Mouse (Mus musculus) heart, adult 2 months (tissue): ENCODE results near the gene Abcb10. TPM values are rescaled to one million over a fixed set of nuclear protein-coding genes. Genes with fewer than 3 reads are reported as not detected.
"Not testable (repeated sequence)": the region's sequence is repeated elsewhere in the genome, so short reads cannot be mapped to it uniquely, and the experiment has no call there.

Experiments
- DNase-seq, 2 experiments: peaks; one replicate each; pipeline ENCODE4 v3.0.0; 2021
- H3K27ac ChIP-seq: fragments of 200-600 bp; 2 replicates; pipeline ENCODE4 v1.8.1; 2022
- H3K27me3 ChIP-seq: fragments of 200-500 bp; 2 replicates; pipeline ENCODE4 v1.6.1; 2012; ENCODE audit warnings: mild to moderate bottlenecking, low read length, inconsistent platforms, mixed read lengths; ENCODE audit not compliant: control insufficient read depth, insufficient read depth
- H3K36me3 ChIP-seq: fragments of 200-500 bp; 2 replicates; pipeline ENCODE4 v1.6.1; 2012; ENCODE audit warnings: low read length, inconsistent platforms; ENCODE audit not compliant: control insufficient read depth, insufficient read depth
- H3K4me1 ChIP-seq: fragments of 200-500 bp; 2 replicates; pipeline ENCODE4 v1.6.1; 2011; ENCODE audit warnings: low read length; ENCODE audit not compliant: control insufficient read depth, insufficient read depth
- H3K4me3 ChIP-seq: fragments of 200-600 bp; 2 replicates; pipeline ENCODE4 v1.8.1; 2022
- H3K79me2 ChIP-seq: fragments of 200-500 bp; replicated peaks from 2 replicates; pipeline ENCODE4 v1.6.1; 2012; ENCODE audit warnings: mild to moderate bottlenecking, inconsistent platforms, low read length, moderate library complexity, mixed read lengths; ENCODE audit not compliant: control insufficient read depth, insufficient read depth
- H3K9ac ChIP-seq: fragments of 200-500 bp; 2 replicates; pipeline ENCODE4 v1.6.1; 2012; ENCODE audit warnings: low read depth, mild to moderate bottlenecking, control low read depth, inconsistent platforms, low read length, mixed read lengths
- CTCF ChIP-seq: fragments of 200-600 bp; IDR thresholded peaks from 2 replicates; pipeline ENCODE4 v1.8.1; 2022; ENCODE audit warnings: antibody characterized with exemption, mild to moderate bottlenecking, moderate library complexity
- EP300 ChIP-seq: fragments of 200-500 bp; IDR thresholded peaks from 2 replicates; pipeline ENCODE4 v1.6.1; 2011; ENCODE audit warnings: low read depth, low read length, control low read depth; ENCODE audit not compliant: insufficient read depth
- POLR2A ChIP-seq: fragments of 200-500 bp; IDR thresholded peaks from 2 replicates; pipeline ENCODE4 v1.6.1; 2011; ENCODE audit warnings: mild to moderate bottlenecking, low read depth, low read length, control low read depth; ENCODE audit not compliant: insufficient read depth
- WGBS: fragments of 180-500 bp; shearing (Covaris S2); methylation state at CpG from one replicate; pipeline ENCODE4 v1.1.7; 2018; 5-methylcytosine and 5-hydroxymethylcytosine counted together
- intact Hi-C: fragments of 180-260 bp; cut with DNase I; formaldehyde crosslinking; loops from one replicate; pipeline ENCODE4 v1.15.1; 2025
- polyA plus RNA-seq: library from polyadenylated mRNA; depleted of rRNA; stranded (reverse); fragments of >200 nt; gene quantifications from 2 replicates; pipeline ENCODE4 v1.2.3, GENCODE M21; 2012
- total RNA-seq, 2 experiments: library from RNA; stranded (reverse); gene quantifications; 2 replicates each; pipeline ENCODE4 v1.2.3; 2021

The Abcb10 gene
- total and polyA plus RNA-seq, 3 experiments, result 19.1 to 44.2 (median 40.2) TPM

DNA sequence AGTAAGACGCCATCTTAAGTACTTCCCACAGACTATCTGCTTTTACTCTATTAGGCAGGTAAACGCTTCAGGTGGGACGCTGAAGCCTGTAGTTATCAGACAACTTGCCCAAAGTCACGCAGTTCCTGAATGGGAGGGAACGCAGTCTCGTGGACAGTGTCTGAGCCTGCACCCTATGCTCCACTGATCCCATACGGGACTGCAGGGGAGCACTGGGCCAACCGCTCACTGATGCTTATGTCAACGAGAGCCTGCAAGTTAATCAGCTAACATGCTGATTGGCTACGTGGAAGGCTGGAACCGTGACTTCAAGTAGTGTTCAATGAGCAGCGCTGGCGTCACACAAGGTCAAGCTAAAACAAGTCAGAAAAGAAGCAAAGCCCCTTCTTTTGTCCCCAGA is 36.9 kb upstream of the Abcb10 start:
- no peaks in the 10 kb centered on the region for H3K27me3 ChIP-seq
- TF ChIP-seq POLR2A, result no peak
- no peak for TF ChIP-seq EP300
- no peak for TF ChIP-seq CTCF
- peak overlapping the region; percentile 49; the same call in 1 of the 2 replicates for H3K9ac ChIP-seq
- DNase-seq, result peak in 1 of 2 experiments; percentile 13
- peak overlapping the region; percentile 76 for H3K4me3 ChIP-seq
- intact Hi-C loops, result loop anchor here (2.0 to 5.0 kb wide), 3 partner anchors 37 to 213 kb away; partner anchors contain the start of genes Abcb10, Galnt2 and Nup133
- peaks cover 16% of the 10 kb centered on the region for H3K4me1 ChIP-seq
- 34% methylated on average over 13 of the region's 13 CpGs for WGBS
- no peak overlapping the region; the same call in 1 of the 2 replicates for H3K27ac ChIP-seq
- no peaks in the 10 kb centered on the region; the same call in 1 of the 2 replicates for H3K36me3 ChIP-seq
- peaks cover 7% of the 10 kb centered on the region for H3K79me2 ChIP-seq

- Histone ChIP-seq H3K36me3 (no peaks in the 10 kb centered on the region; the same call in 1 of the 2 replicates), H3K9ac (no peak overlapping the region), H3K27me3 (no peaks in the 10 kb centered on the region), H3K79me2 (peaks cover 9% of the 10 kb centered on the region), H3K4me3 (no peak overlapping the region), H3K27ac (no peak overlapping the region), H3K4me1 (peaks cover 11% of the 10 kb centered on the region)
- intact Hi-C loops, result no loop called here
- DNase-seq, result no peak
- WGBS, result 68% methylated on average over 3 of the region's 3 CpGs
- TF ChIP-seq EP300, result no peak
- TF ChIP-seq CTCF, result no peak
- no peak for TF ChIP-seq POLR2A
Observed at GRCm38 (mm10) chr8:124014751-124015150, 31.8 kb upstream of the Abcb10 start.

GRCm38 (mm10) chr8:124014299-124014698 is 31.4 kb upstream of the Abcb10 start:
- WGBS, result 86% methylated on average over 7 of the region's 7 CpGs
- H3K4me1 ChIP-seq, H3K27ac ChIP-seq, DNase-seq, intact Hi-C loops, H3K36me3 ChIP-seq, H3K9ac ChIP-seq, H3K4me3 ChIP-seq, H3K27me3 ChIP-seq, H3K79me2 ChIP-seq: not testable (repeated sequence)

- H3K27me3 ChIP-seq, result no peaks in the 10 kb centered on the region
- intact Hi-C loops, result no loop called here
- TF ChIP-seq CTCF, result no peak
- 0 out of 2 replicates have a peak, but pooled peaks cover 5% of the 10 kb centered on the region for H3K79me2 ChIP-seq
- H3K4me3 ChIP-seq, result no peak overlapping the region
- no peak overlapping the region for H3K9ac ChIP-seq
- H3K27ac ChIP-seq, result peak overlapping the region; percentile 41
- 96% methylated on average over 3 of the region's 3 CpGs for WGBS
- no peaks in the 10 kb centered on the region; the same call in 1 of the 2 replicates for H3K36me3 ChIP-seq
- no peak for DNase-seq
- peaks cover 3% of the 10 kb centered on the region for H3K4me1 ChIP-seq
Observed at GRCm38 (mm10) chr8:124011989-124012586, 29.2 kb upstream of the Abcb10 start.

DNA sequence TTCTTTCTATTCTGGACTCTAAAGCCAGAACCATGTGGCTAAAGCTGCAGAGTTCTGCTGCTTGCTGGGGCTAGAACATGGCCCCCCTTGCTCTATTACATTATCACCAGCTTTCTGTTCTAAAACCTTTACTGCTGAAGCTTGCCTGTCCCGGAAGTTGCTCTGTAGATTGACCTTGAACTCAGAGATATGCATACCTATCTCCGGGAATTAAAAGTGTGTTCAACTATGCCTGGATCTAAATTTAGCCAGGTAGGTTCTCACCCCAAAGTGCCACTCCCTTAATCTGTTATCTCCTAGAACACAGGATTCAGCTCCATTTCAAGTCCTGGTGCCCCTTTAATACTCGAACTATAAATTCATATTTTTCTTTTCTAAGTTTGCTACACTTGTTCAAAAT is 28.7 kb upstream of the Abcb10 start:
- TF ChIP-seq EP300 (no peak), POLR2A (no peak), CTCF (no peak)
- Histone ChIP-seq H3K79me2 (0 out of 2 replicates have a peak, but pooled peaks cover 4% of the 10 kb centered on the region), H3K4me1 (peaks cover 3% of the 10 kb centered on the region), H3K9ac (no peak overlapping the region), H3K4me3 (no peak overlapping the region), H3K27me3 (no peaks in the 10 kb centered on the region), H3K36me3 (no peaks in the 10 kb centered on the region; the same call in 1 of the 2 replicates), H3K27ac (peak overlapping the region; percentile 41)
- DNase-seq, result no peak
- intact Hi-C loops, result no loop called here
- 49% methylated on average over 3 of the region's 3 CpGs for WGBS

DNA sequence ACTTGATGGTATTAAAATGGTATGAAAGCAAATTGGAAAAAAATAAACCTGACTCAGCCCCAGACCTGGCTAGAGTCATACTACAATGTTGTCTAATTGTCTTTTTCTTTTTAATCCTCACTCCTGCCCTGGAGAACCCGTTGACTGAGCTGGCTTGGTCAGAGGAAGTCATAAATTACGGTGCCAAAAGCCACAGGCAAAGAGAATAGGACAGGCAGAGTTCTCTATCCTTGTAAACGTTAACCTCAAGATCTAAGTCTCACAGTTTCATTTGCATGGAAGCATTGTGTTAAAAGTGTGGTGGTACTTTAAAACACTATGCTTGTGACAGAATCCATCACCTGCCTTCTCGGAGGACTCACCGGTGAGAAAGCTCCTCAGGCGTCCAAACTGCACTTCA is 24.9 kb upstream of the Abcb10 start:
- H3K79me2 ChIP-seq, result 0 out of 2 replicates have a peak, but pooled peaks cover 1% of the 10 kb centered on the region
- DNase-seq, result no peak
- no peaks in the 10 kb centered on the region; the same call in 1 of the 2 replicates for H3K36me3 ChIP-seq
- intact Hi-C loops, result no loop called here
- H3K27me3 ChIP-seq, result no peaks in the 10 kb centered on the region
- H3K4me3 ChIP-seq, result no peak overlapping the region
- TF ChIP-seq POLR2A (no peak), CTCF (no peak), EP300 (no peak)
- peaks cover 2% of the 10 kb centered on the region for H3K4me1 ChIP-seq
- 77% methylated on average over 6 of the region's 6 CpGs for WGBS
- no peak overlapping the region for H3K9ac ChIP-seq
- H3K27ac ChIP-seq, result no peak overlapping the region
